Mouse (Mus musculus) lung, embryonic 15.5 days (tissue): Measurements from ENCODE around the gene Gstp2. TPM values are rescaled to one million over a fixed set of nuclear protein-coding genes. Genes with fewer than 3 reads are reported as not detected.
"Not testable (repeated sequence)": the region's sequence is repeated elsewhere in the genome, so short reads cannot be mapped to it uniquely, and the experiment has no call there.

Source experiments
- ATAC-seq: fragments of 200-750 bp; cut with Nextera tagmentation; 2 replicates; pipeline ENCODE4 v1.8.0; 2017; ENCODE audit warnings: moderate number of reproducible peaks, borderline replicate concordance; ENCODE audit not compliant: low FRiP score, low TSS enrichment; ENCODE audit errors: extremely low read depth
- H3K27ac ChIP-seq: fragments of 300-500 bp; sonication (generic); 2 replicates; pipeline ENCODE4 v1.5.1; 2015; ENCODE audit warnings: moderate library complexity, mild to moderate bottlenecking, inconsistent platforms
- H3K27me3 ChIP-seq: fragments of 300-500 bp; sonication (generic); 2 replicates; pipeline ENCODE4 v1.6.1; 2015; ENCODE audit warnings: inconsistent platforms
- H3K36me3 ChIP-seq: fragments of 300-500 bp; sonication (generic); 2 replicates; pipeline ENCODE4 v1.6.1; 2015; ENCODE audit warnings: inconsistent platforms
- H3K4me1 ChIP-seq: fragments of 300-500 bp; sonication (generic); 2 replicates; pipeline ENCODE4 v1.6.1; 2015; ENCODE audit warnings: inconsistent platforms
- H3K4me2 ChIP-seq: fragments of 300-500 bp; sonication (generic); 2 replicates; pipeline ENCODE4 v1.6.1; 2015; ENCODE audit warnings: inconsistent platforms, mild to moderate bottlenecking, moderate library complexity
- H3K4me3 ChIP-seq: fragments of 300-500 bp; sonication (generic); 2 replicates; pipeline ENCODE4 v1.5.1; 2015; ENCODE audit warnings: mild to moderate bottlenecking, inconsistent platforms
- H3K9ac ChIP-seq: fragments of 300-500 bp; sonication (generic); 2 replicates; pipeline ENCODE4 v1.6.1; 2015; ENCODE audit warnings: inconsistent platforms
- H3K9me3 ChIP-seq: fragments of 300-500 bp; sonication (generic); 2 replicates; pipeline ENCODE4 v1.6.1; 2016; ENCODE audit warnings: inconsistent platforms
- WGBS: fragments of 180-500 bp; shearing (Covaris S2); methylation state at CpG from one replicate; pipeline ENCODE4 v1.1.7; 2015; 5-methylcytosine and 5-hydroxymethylcytosine counted together
- polyA plus RNA-seq: library from polyadenylated mRNA; unstranded; fragments of >200 nt; fragmentation: Nextera tagmentation; extraction: Ambion mirVana; gene quantifications from 2 replicates; pipeline ENCODE4 v1.2.1, GENCODE M21; 2015

Gstp2 gene
- polyA plus RNA-seq, 1 experiment from 2014 or later = 5.2 TPM

- Histone ChIP-seq H3K36me3 (no peaks in the 10 kb centered on the region), H3K9ac (no peak overlapping the region), H3K27ac (no peak overlapping the region), H3K4me2 (no peak overlapping the region), H3K27me3 (peaks cover 4% of the 10 kb centered on the region; the same call in 1 of the 2 replicates), H3K4me3 (no peak overlapping the region), H3K9me3 (no peaks in the 10 kb centered on the region), H3K4me1 (no peaks in the 10 kb centered on the region)
- WGBS = 80% methylated on average over 13 of the region's 13 CpGs
- no peak for ATAC-seq
Measured at GRCm38 (mm10) chr19:4057389-4057788, 11.6 kb upstream of the Gstp2 start.

GRCm38 (mm10) chr19:4056727-4057126, 10.9 kb upstream of the Gstp2 start:
- 44% methylated on average over 4 of the region's 4 CpGs for WGBS
- Histone ChIP-seq H3K27me3 (peaks cover 4% of the 10 kb centered on the region; the same call in 1 of the 2 replicates), H3K27ac (no peak overlapping the region), H3K36me3 (no peaks in the 10 kb centered on the region), H3K9ac (no peak overlapping the region), H3K4me3 (no peak overlapping the region), H3K9me3 (no peaks in the 10 kb centered on the region), H3K4me1 (no peaks in the 10 kb centered on the region), H3K4me2 (no peak overlapping the region)
- ATAC-seq = no peak

GRCm38 (mm10) chr19:4055947-4056693, 10.3 kb upstream of the Gstp2 start:
- Histone ChIP-seq H3K4me2 (no peak overlapping the region), H3K4me1 (no peaks in the 10 kb centered on the region), H3K9me3 (no peaks in the 10 kb centered on the region), H3K9ac (no peak overlapping the region), H3K27me3 (peaks cover 4% of the 10 kb centered on the region; the same call in 1 of the 2 replicates), H3K36me3 (no peaks in the 10 kb centered on the region), H3K4me3 (no peak overlapping the region), H3K27ac (no peak overlapping the region)
- ATAC-seq = no peak
- WGBS = 42% methylated on average over 15 of the region's 15 CpGs

- no peak for ATAC-seq
- H3K9me3 ChIP-seq = no peaks in the 10 kb centered on the region
- no peak overlapping the region for H3K4me3 ChIP-seq
- no peak overlapping the region for H3K27ac ChIP-seq
- no peak overlapping the region for H3K9ac ChIP-seq
- 61% methylated on average over 8 of the region's 8 CpGs for WGBS
- no peaks in the 10 kb centered on the region for H3K4me1 ChIP-seq
- no peak overlapping the region for H3K4me2 ChIP-seq
- H3K27me3 ChIP-seq = peaks cover 4% of the 10 kb centered on the region; the same call in 1 of the 2 replicates
- H3K36me3 ChIP-seq = no peaks in the 10 kb centered on the region
Measured at GRCm38 (mm10) chr19:4055216-4055946, 9.6 kb upstream of the Gstp2 start.

- ATAC-seq = no peak
- Histone ChIP-seq H3K4me3 (no peak overlapping the region), H3K4me1 (no peaks in the 10 kb centered on the region), H3K27me3 (peaks cover 4% of the 10 kb centered on the region; the same call in 1 of the 2 replicates), H3K9ac (no peak overlapping the region), H3K4me2 (no peak overlapping the region), H3K36me3 (no peaks in the 10 kb centered on the region), H3K27ac (no peak overlapping the region), H3K9me3 (no peaks in the 10 kb centered on the region)
- WGBS = 88% methylated on average over 5 of the region's 5 CpGs
Measured at GRCm38 (mm10) chr19:4054613-4055012, 8.8 kb upstream of the Gstp2 start.

- ATAC-seq = no peak
- no peak overlapping the region for H3K4me3 ChIP-seq
- H3K4me1 ChIP-seq = no peaks in the 10 kb centered on the region
- no peak overlapping the region for H3K27ac ChIP-seq
- no peaks in the 10 kb centered on the region for H3K36me3 ChIP-seq
- H3K27me3 ChIP-seq = peaks cover 2% of the 10 kb centered on the region; the same call in 1 of the 2 replicates
- no peak overlapping the region for H3K9ac ChIP-seq
- 70% methylated on average over 5 of the region's 5 CpGs for WGBS
- no peaks in the 10 kb centered on the region for H3K9me3 ChIP-seq
- H3K4me2 ChIP-seq = no peak overlapping the region
Measured at GRCm38 (mm10) chr19:4052516-4053030, 6.8 kb upstream of the Gstp2 start.

- no peaks in the 10 kb centered on the region; the same call in 1 of the 2 replicates for H3K27me3 ChIP-seq
- H3K27ac ChIP-seq = no peak overlapping the region
- H3K4me1 ChIP-seq = no peaks in the 10 kb centered on the region
- WGBS = 52% methylated on average over 10 of the region's 10 CpGs
- no peak overlapping the region for H3K4me3 ChIP-seq
- no peaks in the 10 kb centered on the region for H3K9me3 ChIP-seq
- no peak overlapping the region for H3K4me2 ChIP-seq
- no peak for ATAC-seq
- no peak overlapping the region for H3K9ac ChIP-seq
- H3K36me3 ChIP-seq = no peaks in the 10 kb centered on the region
Measured at GRCm38 (mm10) chr19:4051741-4052515, 6.1 kb upstream of the Gstp2 start.

GRCm38 (mm10) chr19:4051016-4051415, 5.2 kb upstream of the Gstp2 start:
- H3K9ac ChIP-seq = no peak overlapping the region
- no peaks in the 10 kb centered on the region; the same call in 1 of the 2 replicates for H3K27me3 ChIP-seq
- no peaks in the 10 kb centered on the region for H3K9me3 ChIP-seq
- H3K4me3 ChIP-seq = no peak overlapping the region
- ATAC-seq = no peak
- H3K4me1 ChIP-seq = peaks cover 4% of the 10 kb centered on the region
- no peak overlapping the region for H3K4me2 ChIP-seq
- 92% methylated on average over 5 of the region's 5 CpGs for WGBS
- H3K36me3 ChIP-seq = no peaks in the 10 kb centered on the region
- no peak overlapping the region for H3K27ac ChIP-seq

GRCm38 (mm10) chr19:4049069-4049468, 3.2 kb upstream of the Gstp2 start:
- H3K4me3 ChIP-seq, H3K27ac ChIP-seq, H3K9me3 ChIP-seq, H3K4me1 ChIP-seq, H3K27me3 ChIP-seq, ATAC-seq, H3K9ac ChIP-seq, H3K36me3 ChIP-seq, H3K4me2 ChIP-seq: not testable (repeated sequence)
- WGBS = 73% methylated on average over 5 of the region's 5 CpGs

GRCm38 (mm10) chr19:4047859-4048258, 2.0 kb upstream of the Gstp2 start:
- no peak for ATAC-seq
- Histone ChIP-seq H3K27ac (no peak overlapping the region), H3K27me3 (no peaks in the 10 kb centered on the region), H3K36me3 (no peaks in the 10 kb centered on the region), H3K9me3 (no peaks in the 10 kb centered on the region), H3K9ac (no peak overlapping the region), H3K4me2 (no peak overlapping the region), H3K4me1 (peaks cover 10% of the 10 kb centered on the region), H3K4me3 (no peak overlapping the region)
- WGBS = 13% methylated on average over 4 of the region's 4 CpGs

GRCm38 (mm10) chr19:4046866-4047254, 1.0 kb upstream of the Gstp2 start:
- Histone ChIP-seq H3K4me2 (no peak overlapping the region), H3K36me3 (no peaks in the 10 kb centered on the region), H3K4me1 (peaks cover 10% of the 10 kb centered on the region), H3K9me3 (no peaks in the 10 kb centered on the region), H3K27ac (no peak overlapping the region), H3K9ac (no peak overlapping the region), H3K27me3 (no peaks in the 10 kb centered on the region), H3K4me3 (no peak overlapping the region)
- ATAC-seq = no peak
- WGBS = 68% methylated on average over 8 of the region's 8 CpGs
